Mouse (Mus musculus) G1E (cell line): Measurements from ENCODE around the gene Fmnl1. TPM values are rescaled to one million over a fixed set of nuclear protein-coding genes. Genes with fewer than 3 reads are reported as not detected.
"Not testable (repeated sequence)": the region's sequence is repeated elsewhere in the genome, so short reads cannot be mapped to it uniquely, and the experiment has no call there.

Source experiments
- ATAC-seq: 2 replicates; pipeline ENCODE4 v1.8.0; 2016; ENCODE audit warnings: mild to moderate bottlenecking; ENCODE audit not compliant: insufficient number of reproducible peaks, poor library complexity, low FRiP score, severe bottlenecking; ENCODE audit errors: extremely low read depth
- DNase-seq: peaks from one replicate; pipeline ENCODE4 v3.0.0; 2012; ENCODE audit warnings: low spot score
- H3K27me3 ChIP-seq: 2 replicates; pipeline ENCODE4 v1.6.1; 2012; ENCODE audit warnings: mild to moderate bottlenecking, low read length, inconsistent platforms; ENCODE audit not compliant: insufficient read depth
- H3K36me3 ChIP-seq: replicated peaks from 2 replicates; pipeline ENCODE3; 2012; ENCODE audit warnings: mild to moderate bottlenecking, inconsistent platforms
- H3K4me1 ChIP-seq: 2 replicates; pipeline ENCODE4 v1.6.1; 2012; ENCODE audit warnings: low read depth, low read length, inconsistent platforms, mixed read lengths; ENCODE audit not compliant: insufficient read depth
- H3K4me3 ChIP-seq: 2 replicates; pipeline ENCODE4 v1.5.1; 2012; ENCODE audit warnings: low read depth, mild to moderate bottlenecking, inconsistent platforms, low read length, moderate library complexity, mixed read lengths
- H3K9me3 ChIP-seq: replicated peaks from 2 replicates; pipeline ENCODE4 v1.6.1; 2012; ENCODE audit warnings: inconsistent platforms
- CTCF ChIP-seq: IDR thresholded peaks from 2 replicates; pipeline ENCODE4 v1.5.1; 2012; ENCODE audit warnings: low read depth, low read length, inconsistent platforms, mixed read lengths
- GATA1 ChIP-seq: IDR thresholded peaks from 2 replicates; pipeline ENCODE4 v1.6.1; 2012; ENCODE audit warnings: borderline replicate concordance, low read length, inconsistent platforms, mixed read lengths
- GATA2 ChIP-seq: IDR thresholded peaks from 2 replicates; pipeline ENCODE4 v1.6.1; 2012; ENCODE audit warnings: low read depth, low read length, inconsistent platforms, borderline replicate concordance
- POLR2AphosphoS5 ChIP-seq: IDR thresholded peaks from 2 replicates; pipeline ENCODE4 v1.6.1; 2012; ENCODE audit warnings: low read depth, low read length, inconsistent platforms; ENCODE audit not compliant: insufficient replicate concordance
- TAL1 ChIP-seq: conservative IDR thresholded peaks from 2 replicates; pipeline ENCODE4 v1.6.1; 2012; ENCODE audit warnings: low read depth, low read length, inconsistent platforms, mixed read lengths
- polyA plus RNA-seq: library from polyadenylated mRNA; stranded (reverse); fragments of >175 nt; gene quantifications from 2 replicates; pipeline ENCODE4 v1.2.3, GENCODE M21; 2012
- total RNA-seq, 2 experiments: library from RNA; stranded (forward) in 1 of 2; stranded (reverse) in 1 of 2; fragments of 200-1000 nt in 1 of 2; fragments of >200 nt in 1 of 2; fragmentation: Nextera tagmentation in 1 of 2; gene quantifications; 2 replicates each; pipeline ENCODE4 v1.2.3; 2014 to 2017

Fmnl1 gene
- total and polyA plus RNA-seq, 3 experiments: 0.02 TPM; not detected in 2

- DNase-seq (no peak), ATAC-seq (no peak)
- peaks cover 15% of the 10 kb centered on the region for H3K27me3 ChIP-seq
- H3K4me3 ChIP-seq: no peak overlapping the region
- peaks cover 4% of the 10 kb centered on the region for H3K9me3 ChIP-seq
- no peak for TF ChIP-seq POLR2AphosphoS5
- no peak for TF ChIP-seq GATA2
- TF ChIP-seq GATA1: no peak
- no peak for TF ChIP-seq CTCF
- TF ChIP-seq TAL1: no peak
- H3K4me1 ChIP-seq: peaks cover 33% of the 10 kb centered on the region
- peaks cover 31% of the 10 kb centered on the region for H3K36me3 ChIP-seq
Measured at GRCm38 (mm10) chr11:103218517-103218901, 47.6 kb downstream of the Fmnl1 start.

DNA sequence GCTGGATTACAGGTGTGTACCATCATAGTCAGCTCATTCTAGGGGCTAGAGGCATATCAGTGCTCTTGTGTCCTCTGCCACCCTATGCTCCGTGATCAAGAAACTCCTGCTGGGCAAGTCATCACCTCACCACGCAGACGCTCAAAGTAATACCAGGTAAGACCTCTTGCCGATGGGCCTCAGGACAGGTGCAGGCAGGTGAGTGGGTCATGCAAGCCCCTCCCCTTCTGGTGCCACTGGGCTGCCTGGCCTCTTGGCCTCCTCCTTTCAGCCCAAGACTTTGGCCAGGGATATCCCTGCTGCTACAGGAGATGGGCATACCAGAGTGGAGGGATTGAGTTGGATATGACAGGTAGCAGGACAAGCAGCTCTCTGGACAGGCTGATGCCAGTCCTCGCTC lies 48.4 kb downstream of the Fmnl1 start:
- Histone ChIP-seq H3K9me3 (no peaks in the 10 kb centered on the region), H3K36me3 (peaks cover 38% of the 10 kb centered on the region), H3K27me3 (peaks cover 15% of the 10 kb centered on the region), H3K4me1 (peaks cover 33% of the 10 kb centered on the region), H3K4me3 (no peak overlapping the region)
- ATAC-seq: no peak
- no peak for DNase-seq
- TF ChIP-seq GATA1 (no peak), TAL1 (no peak), GATA2 (no peak), POLR2AphosphoS5 (no peak), CTCF (no peak)

- H3K4me3 ChIP-seq: no peak overlapping the region
- H3K27me3 ChIP-seq: peaks cover 15% of the 10 kb centered on the region
- peaks cover 31% of the 10 kb centered on the region for H3K4me1 ChIP-seq
- ATAC-seq (no peak; the same call in 1 of the 2 replicates), DNase-seq (no peak)
- no peaks in the 10 kb centered on the region for H3K9me3 ChIP-seq
- no peak for TF ChIP-seq GATA1
- no peak for TF ChIP-seq TAL1
- TF ChIP-seq GATA2: no peak
- TF ChIP-seq CTCF: no peak
- no peak for TF ChIP-seq POLR2AphosphoS5
- H3K36me3 ChIP-seq: peaks cover 45% of the 10 kb centered on the region
Measured at GRCm38 (mm10) chr11:103219995-103220394, 49.1 kb downstream of the Fmnl1 start.

DNA sequence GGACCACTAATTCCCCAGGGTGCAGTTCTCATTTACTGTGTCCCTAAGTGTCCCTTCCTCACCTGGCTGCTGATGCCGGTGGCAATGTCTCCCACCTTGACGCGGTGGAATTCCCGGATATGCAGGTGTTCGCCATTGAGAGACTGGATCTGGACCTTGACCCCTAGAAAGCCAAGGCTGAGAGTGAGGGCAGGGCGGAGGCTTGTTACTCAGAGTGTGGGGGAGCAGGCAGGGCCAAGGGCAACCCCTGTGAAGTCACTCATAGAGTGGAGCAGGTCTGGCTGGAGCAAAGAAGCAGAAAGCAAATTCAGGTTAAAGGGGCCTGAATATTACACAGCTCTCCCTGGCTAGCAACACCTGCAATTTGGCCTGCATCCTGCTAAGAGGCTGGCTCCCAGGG lies 50.5 kb downstream of the Fmnl1 start:
- Histone ChIP-seq H3K36me3 (peaks cover 60% of the 10 kb centered on the region), H3K4me3 (no peak overlapping the region), H3K4me1 (peaks cover 24% of the 10 kb centered on the region), H3K27me3 (peaks cover 13% of the 10 kb centered on the region; the same call in 1 of the 2 replicates), H3K9me3 (no peaks in the 10 kb centered on the region)
- no peak for TF ChIP-seq POLR2AphosphoS5
- DNase-seq (no peak), ATAC-seq (no peak)

DNA sequence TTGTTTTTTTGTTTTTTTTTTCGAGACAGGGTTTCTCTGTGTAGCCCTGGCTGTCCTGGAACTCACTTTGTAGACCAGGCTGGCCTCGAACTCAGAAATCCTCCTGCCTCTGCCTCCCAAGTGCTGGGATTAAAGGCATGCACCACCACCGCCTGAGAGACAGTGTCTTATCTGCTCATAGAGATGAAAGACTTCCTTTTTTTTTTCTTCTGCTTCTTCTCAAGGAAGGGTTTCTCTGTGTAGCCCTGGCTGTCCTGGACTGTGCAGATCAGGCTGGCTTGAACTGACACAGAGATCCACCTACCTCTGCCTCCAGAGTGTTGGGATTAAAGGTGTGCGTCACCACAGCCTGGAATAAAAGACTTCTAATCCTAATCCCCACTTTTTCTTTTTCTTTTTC lies 51.8 kb downstream of the Fmnl1 start:
- Histone ChIP-seq H3K4me1 (peaks cover 24% of the 10 kb centered on the region), H3K36me3 (peaks cover 73% of the 10 kb centered on the region)
- not testable (repeated sequence) for H3K4me3 ChIP-seq, H3K9me3 ChIP-seq, H3K27me3 ChIP-seq, ATAC-seq, DNase-seq

- Histone ChIP-seq H3K4me3 (no peak overlapping the region), H3K9me3 (no peaks in the 10 kb centered on the region), H3K27me3 (peaks cover under 1% of the 10 kb centered on the region; the same call in 1 of the 2 replicates), H3K36me3 (peaks cover 77% of the 10 kb centered on the region), H3K4me1 (peaks cover 24% of the 10 kb centered on the region)
- no peak for ATAC-seq
- TF ChIP-seq CTCF (no peak), POLR2AphosphoS5 (no peak)
- DNase-seq: no peak
Measured at GRCm38 (mm10) chr11:103223444-103223843, 52.5 kb downstream of the Fmnl1 start.

DNA sequence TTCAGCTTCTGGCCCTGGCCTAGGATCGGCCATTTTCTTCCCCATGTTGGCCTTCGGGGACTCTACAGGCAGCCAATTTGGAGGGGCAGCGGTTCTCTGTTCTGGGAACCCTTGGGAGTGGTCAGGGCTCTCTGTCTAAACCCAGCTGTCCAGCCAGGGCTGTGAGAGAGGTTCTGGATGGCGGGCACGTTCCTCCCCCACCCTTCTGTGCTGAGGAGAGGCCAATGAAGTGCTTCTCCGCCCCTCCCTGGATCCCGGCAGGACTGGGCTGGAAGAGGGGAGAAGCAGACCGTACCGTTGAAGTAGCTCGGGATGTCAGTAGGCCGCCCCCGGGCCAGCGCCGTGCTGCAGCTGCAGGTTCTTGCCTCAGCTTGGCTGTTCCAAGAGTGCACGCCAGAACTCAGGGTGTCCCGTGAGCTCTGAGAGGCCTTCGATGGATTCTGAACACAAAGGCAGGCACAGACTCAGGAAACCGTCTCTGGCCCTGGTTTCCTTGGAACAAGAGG lies 53.1 kb downstream of the Fmnl1 start:
- no peaks in the 10 kb centered on the region for H3K9me3 ChIP-seq
- H3K4me3 ChIP-seq: no peak overlapping the region
- H3K27me3 ChIP-seq: no peaks in the 10 kb centered on the region
- peaks cover 24% of the 10 kb centered on the region for H3K4me1 ChIP-seq
- H3K36me3 ChIP-seq: peaks cover 82% of the 10 kb centered on the region
- no peak for TF ChIP-seq TAL1
- TF ChIP-seq POLR2AphosphoS5: no peak
- no peak for TF ChIP-seq GATA1
- no peak for TF ChIP-seq CTCF
- TF ChIP-seq GATA2: no peak
- ATAC-seq: no peak
- DNase-seq: no peak
